Mouse (Mus musculus): ENCODE data around the gene Rad9a. TPM values are rescaled to one million over a fixed set of nuclear protein-coding genes. Genes with fewer than 3 reads are reported as not detected.

Gene Rad9a
- total and polyA plus RNA-seq, 3 experiments, result 4.1 to 13.5 (median 4.4) TPM

- no peak for TF ChIP-seq EP300 (IDR thresholded peaks at IDR 0.05; ENCODE audit: insufficient read depth, low read depth, low read length)
- TF ChIP-seq POLR2A (IDR thresholded peaks at IDR 0.05; ENCODE audit: insufficient read depth, low read depth, low read length), result no peak
- TF ChIP-seq CTCF (IDR thresholded peaks at IDR 0.05), result no peak
- peaks cover 12% of the 10 kb centered on the region for H3K36me3 ChIP-seq (ENCODE audit: control insufficient read depth, insufficient read depth, low read length)
These were observed 6.4 kb downstream of the Rad9a start for GRCm38 (mm10) chr19:4194776-4195650.

GRCm38 (mm10) chr19:4194021-4194724, 7.3 kb downstream of the Rad9a start:
- no peak overlapping the region for H3K4me3 ChIP-seq
- H3K27me3 ChIP-seq (ENCODE audit: control insufficient read depth, insufficient read depth, low read length), result no peaks in the 10 kb centered on the region
- 78% methylated on average over 8 of the region's 8 CpGs for WGBS
- no peak overlapping the region for H3K27ac ChIP-seq
- peaks cover 12% of the 10 kb centered on the region for H3K36me3 ChIP-seq (ENCODE audit: control insufficient read depth, insufficient read depth, low read length)
- peaks cover 5% of the 10 kb centered on the region; the same call in 1 of the 2 replicates for H3K79me2 ChIP-seq (replicated peaks; ENCODE audit: control insufficient read depth, insufficient read depth, low read length)
- TF ChIP-seq CTCF (IDR thresholded peaks at IDR 0.05) (no peak), POLR2A (IDR thresholded peaks at IDR 0.05; ENCODE audit: insufficient read depth, low read depth, low read length) (no peak), EP300 (IDR thresholded peaks at IDR 0.05; ENCODE audit: insufficient read depth, low read depth, low read length) (no peak)
- intact Hi-C loops (cut with DNase I), result no loop called here
- no peak overlapping the region for H3K9ac ChIP-seq (ENCODE audit: low read depth, low read length)
- no peak for DNase-seq
- H3K4me1 ChIP-seq (ENCODE audit: control insufficient read depth, insufficient read depth, low read length), result peaks cover 10% of the 10 kb centered on the region

More at GRCm38 (mm10) chr19:4194776-4195650, 6.4 kb downstream of the Rad9a start:
- H3K4me3 ChIP-seq, result no peak overlapping the region
- DNase-seq, result no peak
- H3K4me1 ChIP-seq (ENCODE audit: control insufficient read depth, insufficient read depth, low read length), result peaks cover 10% of the 10 kb centered on the region
- H3K27me3 ChIP-seq (ENCODE audit: control insufficient read depth, insufficient read depth, low read length), result no peaks in the 10 kb centered on the region
- H3K79me2 ChIP-seq (replicated peaks; ENCODE audit: control insufficient read depth, insufficient read depth, low read length), result peaks cover 5% of the 10 kb centered on the region; the same call in 1 of the 2 replicates
- H3K9ac ChIP-seq (ENCODE audit: low read depth, low read length), result no peak overlapping the region
- 81% methylated on average over 12 of the region's 12 CpGs for WGBS
- no peak overlapping the region for H3K27ac ChIP-seq
- intact Hi-C loops (cut with DNase I), result no loop called here

- H3K9ac ChIP-seq (ENCODE audit: low read depth, low read length), result peak overlapping the region; percentile 99
- TF ChIP-seq CTCF (IDR thresholded peaks at IDR 0.05), result no peak
- peak overlapping the region; percentile 96; the same call in 1 of the 2 replicates for H3K27ac ChIP-seq
- peaks cover 10% of the 10 kb centered on the region for H3K4me1 ChIP-seq (ENCODE audit: control insufficient read depth, insufficient read depth, low read length)
- no peaks in the 10 kb centered on the region for H3K27me3 ChIP-seq (ENCODE audit: control insufficient read depth, insufficient read depth, low read length)
- WGBS, result 44% methylated on average over 6 of the region's 6 CpGs
- peaks cover 12% of the 10 kb centered on the region for H3K36me3 ChIP-seq (ENCODE audit: control insufficient read depth, insufficient read depth, low read length)
- DNase-seq, result no peak
- H3K79me2 ChIP-seq (replicated peaks; ENCODE audit: control insufficient read depth, insufficient read depth, low read length), result peaks cover 5% of the 10 kb centered on the region; the same call in 1 of the 2 replicates
- intact Hi-C loops (cut with DNase I), result no loop called here
- peak overlapping the region; percentile 98 for H3K4me3 ChIP-seq
These were observed 8.3 kb downstream of the Rad9a start for GRCm38 (mm10) chr19:4193129-4193528.

- no peak for TF ChIP-seq EP300 (IDR thresholded peaks at IDR 0.05; ENCODE audit: insufficient read depth, low read depth, low read length)
- no peak for TF ChIP-seq POLR2A (IDR thresholded peaks at IDR 0.05; ENCODE audit: insufficient read depth, low read depth, low read length)
- no peak for TF ChIP-seq CTCF (IDR thresholded peaks at IDR 0.05)
- Histone ChIP-seq H3K27ac (peak overlapping the region; percentile 96), H3K4me1 (ENCODE audit: control insufficient read depth, insufficient read depth, low read length) (peaks cover 10% of the 10 kb centered on the region), H3K4me3 (peak overlapping the region; percentile 98), H3K9ac (ENCODE audit: low read depth, low read length) (peak overlapping the region; percentile 99), H3K79me2 (replicated peaks; ENCODE audit: control insufficient read depth, insufficient read depth, low read length) (peaks cover 5% of the 10 kb centered on the region; the same call in 1 of the 2 replicates), H3K27me3 (ENCODE audit: control insufficient read depth, insufficient read depth, low read length) (no peaks in the 10 kb centered on the region), H3K36me3 (ENCODE audit: control insufficient read depth, insufficient read depth, low read length) (peaks cover 12% of the 10 kb centered on the region)
- intact Hi-C loops (cut with DNase I), result loop anchor here (1.0 kb wide), 2 partner anchors 9 to 22 kb away; partner anchors contain the start of gene Rad9a
- DNase-seq, result peak in 1 of 2 experiments; percentile 45
- under 1% methylated on average over 46 of the region's 52 CpGs for WGBS
These were observed 9.0 kb downstream of the Rad9a start for GRCm38 (mm10) chr19:4192251-4192985.

GRCm38 (mm10) chr19:4191528-4192250, 9.8 kb downstream of the Rad9a start, which contains the start of gene Ppp1ca:
TSS of gene Ppp1ca (plus strand) at chr19:4192065.
- peaks cover 8% of the 10 kb centered on the region for H3K4me1 ChIP-seq (ENCODE audit: control insufficient read depth, insufficient read depth, low read length)
- TF ChIP-seq EP300 (IDR thresholded peaks at IDR 0.05; ENCODE audit: insufficient read depth, low read depth, low read length) (0 out of 2 replicates have a peak, but pooled peaks have one; percentile 41), CTCF (IDR thresholded peaks at IDR 0.05) (peak; percentile 84), POLR2A (IDR thresholded peaks at IDR 0.05; ENCODE audit: insufficient read depth, low read depth, low read length) (peak; percentile 79)

More at GRCm38 (mm10) chr19:4191528-4192250, 9.8 kb downstream of the Rad9a start, which contains the start of gene Ppp1ca:
- 2% methylated on average over 45 of the region's 47 CpGs for WGBS
- no peaks in the 10 kb centered on the region for H3K27me3 ChIP-seq (ENCODE audit: control insufficient read depth, insufficient read depth, low read length)
- peak; percentile 96 to 98 for DNase-seq
- H3K4me3 ChIP-seq, result peak within 1 kb of the TSS; percentile 98
- H3K36me3 ChIP-seq (ENCODE audit: control insufficient read depth, insufficient read depth, low read length), result peaks cover 12% of the 10 kb centered on the region
- peak within 1 kb of the TSS; percentile 99 for H3K9ac ChIP-seq (ENCODE audit: low read depth, low read length)
- intact Hi-C loops (cut with DNase I), result loop anchor here (1.0 kb wide), 2 partner anchors 10 to 21 kb away; partner anchors contain the start of gene Rad9a
- H3K79me2 ChIP-seq (replicated peaks; ENCODE audit: control insufficient read depth, insufficient read depth, low read length), result peaks cover 5% of the 10 kb centered on the region; the same call in 1 of the 2 replicates
- H3K27ac ChIP-seq, result peak within 1 kb of the TSS; percentile 96

Measured in heart, adult 2 months (tissue).